Mouse (Mus musculus): ENCODE data around the gene Gatd1.
"Not testable (repeated sequence)": the region's sequence is repeated elsewhere in the genome, so short reads cannot be mapped to it uniquely, and the experiment has no call there.

The Gatd1 gene

DNA sequence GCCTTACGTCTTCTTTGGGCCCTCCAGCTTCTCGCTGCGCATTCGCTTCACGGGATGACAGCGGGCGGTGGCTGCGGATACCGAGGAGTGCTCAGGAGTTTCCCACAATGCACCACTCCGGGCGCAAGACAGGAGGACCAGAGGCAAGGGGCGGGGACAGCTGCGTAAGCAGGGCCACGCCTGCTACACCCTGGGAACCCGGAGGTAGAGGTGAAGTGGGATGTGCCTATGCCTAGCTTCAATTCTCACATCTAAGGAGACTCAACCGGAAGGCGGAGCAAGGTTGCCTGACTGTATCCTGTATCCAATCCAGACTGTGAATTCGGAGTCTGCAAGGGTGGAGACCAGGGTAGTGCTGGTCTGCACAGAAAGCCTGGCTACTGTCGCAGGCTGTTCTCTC is 15.4 kb upstream of the Gatd1 start, which contains the start of gene Cend1:
Gene Cend1 (minus strand): TSS at position 182 of the 400 bp plus-strand sequence.
- no peak for DNase-seq (ENCODE audit: low read depth, low spot score)

DNA sequence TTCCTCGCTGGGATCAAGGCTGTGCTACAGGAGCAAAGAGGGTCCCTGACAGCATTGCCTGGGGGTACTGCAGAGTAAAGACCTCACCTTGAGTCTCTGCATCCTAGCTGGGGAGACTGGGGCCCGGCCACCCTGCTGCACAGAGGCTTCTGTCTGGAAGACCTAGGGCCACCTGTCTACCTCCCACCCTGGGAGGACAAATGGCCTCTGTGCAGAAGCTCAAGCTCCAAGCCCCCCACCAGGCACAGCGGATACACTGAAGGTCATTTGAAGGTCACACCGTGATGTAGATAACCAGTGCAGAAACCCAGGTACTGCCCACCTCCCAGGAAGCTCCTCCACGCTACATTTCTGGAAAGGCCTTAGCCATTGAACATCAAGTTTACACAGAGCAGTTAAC is 14.8 kb upstream of the Gatd1 start:
- no peak for DNase-seq (ENCODE audit: low read depth, low spot score)

DNA sequence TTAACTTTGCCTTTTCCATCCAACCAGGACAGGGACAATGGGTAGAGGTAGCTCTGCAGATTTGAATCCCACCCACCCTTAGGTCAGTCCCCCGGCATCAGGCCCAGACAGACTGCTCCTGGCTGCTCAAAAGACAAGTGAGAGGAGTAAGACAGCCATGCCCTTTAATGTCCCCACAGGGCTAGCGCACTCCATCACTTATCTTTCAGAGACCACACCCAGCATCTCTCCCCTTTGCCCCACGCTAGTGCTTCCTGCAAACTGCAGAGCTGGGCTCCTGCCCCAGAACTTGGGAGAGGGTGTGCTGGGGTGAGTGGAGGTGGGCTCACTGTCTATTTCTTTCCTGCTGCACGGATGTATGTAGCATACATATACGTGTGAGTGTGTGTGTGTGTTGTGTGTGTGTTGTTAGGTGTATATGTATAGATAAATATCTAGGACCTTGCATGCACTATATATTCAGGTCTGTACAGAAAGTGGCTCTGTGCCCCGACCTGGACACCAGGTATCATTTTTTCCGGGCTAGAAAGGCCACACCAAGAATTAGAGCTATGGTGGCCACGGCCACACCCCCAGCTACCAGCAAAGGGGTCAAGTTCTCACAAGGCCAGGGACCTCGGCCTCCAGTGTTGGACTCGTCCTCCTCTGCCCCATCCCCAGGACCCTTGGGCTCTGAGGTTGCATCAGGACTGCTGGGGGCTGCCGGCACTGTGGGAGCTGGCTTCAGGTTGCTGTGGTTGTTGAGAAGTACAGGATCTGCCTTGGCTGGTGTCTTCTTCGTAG is 13.2 kb upstream of the Gatd1 start:
- no peak for DNase-seq (ENCODE audit: low read depth, low spot score)

DNA sequence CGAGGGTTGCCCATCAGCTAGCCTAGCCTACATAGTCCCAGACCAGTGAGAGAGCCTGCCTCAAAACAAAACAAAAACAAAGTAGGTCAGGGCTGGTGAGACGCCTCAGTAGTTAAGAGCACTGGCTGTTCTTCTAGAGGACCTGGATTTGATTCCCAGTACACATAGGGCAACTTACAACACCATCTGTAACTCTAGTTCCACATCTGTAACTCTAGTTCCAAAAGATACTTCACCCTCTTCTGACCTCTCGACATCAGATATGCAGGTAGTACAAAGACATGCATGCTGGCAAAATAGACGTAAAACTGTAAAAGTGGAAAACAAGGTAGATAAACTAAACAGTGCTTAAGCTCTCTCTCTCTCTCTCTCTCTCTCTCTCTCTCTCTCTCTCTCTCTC is 9.9 kb upstream of the Gatd1 start:
- DNase-seq (ENCODE audit: low read depth, low spot score), result no peak

DNA sequence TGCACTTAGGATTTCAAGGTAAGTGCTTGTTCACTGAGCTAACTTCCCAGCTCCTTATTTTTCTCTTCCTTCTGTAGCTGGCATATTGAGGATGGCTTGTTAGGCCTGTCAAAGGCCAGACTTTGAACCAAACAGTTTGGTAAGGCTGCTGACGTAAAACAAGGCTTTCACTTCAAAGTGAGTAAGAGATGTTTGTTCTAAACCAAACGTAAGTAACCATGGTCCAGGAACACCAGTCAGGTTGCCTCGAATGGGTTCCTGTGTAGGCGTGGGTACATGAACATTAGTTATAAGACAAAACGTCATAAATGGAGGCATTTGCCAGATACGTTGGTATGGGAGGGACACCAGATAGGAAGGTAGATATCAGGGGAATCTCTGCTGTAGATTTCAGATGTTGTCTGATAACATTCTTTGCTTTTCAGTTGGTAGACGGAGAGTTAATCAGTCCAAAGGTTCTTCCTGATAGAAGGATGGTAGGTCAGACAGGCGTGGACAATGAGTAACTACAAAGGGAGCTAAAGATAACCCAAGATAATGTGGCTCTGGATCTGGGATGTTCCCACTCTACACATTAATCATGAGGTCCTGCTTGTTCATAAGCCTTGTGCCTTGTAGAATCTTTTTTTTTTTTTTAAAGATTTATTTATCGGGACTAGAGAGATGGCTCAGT is 6.2 kb upstream of the Gatd1 start:
- no peak for DNase-seq (ENCODE audit: low read depth, low spot score)

DNA sequence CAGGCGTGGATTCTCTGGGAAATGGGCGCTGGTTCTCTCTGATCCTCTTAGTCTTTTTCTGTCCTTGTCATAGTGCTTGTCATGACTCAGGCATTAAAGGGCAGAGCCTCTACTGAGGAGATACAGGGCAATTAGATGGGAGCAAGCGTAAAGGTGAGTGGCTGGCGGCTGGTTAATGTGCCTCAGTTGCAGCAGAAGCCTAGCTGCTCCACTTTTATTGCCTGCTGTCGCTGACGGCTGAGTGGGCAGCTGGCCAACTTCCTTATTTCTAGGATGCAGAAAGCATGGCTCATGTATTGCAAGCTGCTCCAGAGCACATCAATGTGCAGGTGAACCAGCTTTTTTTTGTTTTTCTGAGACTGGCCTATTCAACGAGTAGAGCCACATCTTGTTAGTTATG is 5.0 kb upstream of the Gatd1 start:
- no peak for DNase-seq (ENCODE audit: low read depth, low spot score)

DNA sequence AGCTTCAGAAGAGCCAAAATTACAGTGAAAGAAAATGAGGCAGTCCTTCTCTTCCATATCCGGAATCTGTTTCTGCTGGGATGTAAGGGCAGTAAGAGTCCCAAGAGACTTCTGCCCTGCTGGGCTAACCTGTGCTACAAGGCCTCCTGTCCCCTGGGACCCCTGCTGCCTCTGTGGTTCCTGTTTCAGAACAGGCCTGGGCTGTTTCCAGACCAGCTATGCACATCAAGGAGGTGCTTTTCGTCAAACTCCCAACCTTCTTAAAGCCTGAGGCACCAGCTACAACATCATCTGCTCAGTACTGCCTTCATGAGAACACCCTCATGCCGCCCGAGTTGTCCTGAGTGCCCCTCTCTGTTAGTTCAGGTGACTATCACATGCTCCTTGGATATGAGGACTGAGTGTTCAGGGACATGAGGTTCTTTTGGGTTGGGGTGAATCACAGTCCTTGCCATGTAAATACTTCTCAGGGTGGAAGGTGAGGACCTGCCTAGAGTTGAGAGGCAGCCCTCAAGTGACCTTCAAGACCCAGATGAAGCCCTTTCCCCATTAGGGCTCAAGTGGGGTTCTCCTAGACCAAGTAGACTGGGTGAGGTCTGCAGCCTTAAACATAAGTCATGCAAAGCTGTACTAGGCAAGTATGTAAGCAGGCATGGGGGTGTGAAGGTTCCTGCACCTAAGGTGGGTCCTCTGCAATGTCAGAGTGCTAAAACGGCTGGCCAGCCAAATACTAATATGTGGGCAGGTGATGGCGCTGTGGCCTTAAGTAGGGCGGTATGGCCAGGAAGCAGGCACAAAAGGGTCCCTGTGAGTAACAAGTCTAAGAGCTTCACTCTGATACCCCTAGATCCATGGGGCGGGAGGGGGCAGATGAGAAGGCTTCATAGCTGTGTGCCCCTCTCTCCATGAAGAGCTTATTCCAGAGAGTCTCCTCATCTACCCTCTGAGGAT is 4.1 kb upstream of the Gatd1 start:
- DNase-seq (ENCODE audit: low read depth, low spot score), result no peak

GRCm38 (mm10) chr7:141416144-141416841 is 2.4 kb upstream of the Gatd1 start:
- no peak for DNase-seq (ENCODE audit: low read depth, low spot score)

DNA sequence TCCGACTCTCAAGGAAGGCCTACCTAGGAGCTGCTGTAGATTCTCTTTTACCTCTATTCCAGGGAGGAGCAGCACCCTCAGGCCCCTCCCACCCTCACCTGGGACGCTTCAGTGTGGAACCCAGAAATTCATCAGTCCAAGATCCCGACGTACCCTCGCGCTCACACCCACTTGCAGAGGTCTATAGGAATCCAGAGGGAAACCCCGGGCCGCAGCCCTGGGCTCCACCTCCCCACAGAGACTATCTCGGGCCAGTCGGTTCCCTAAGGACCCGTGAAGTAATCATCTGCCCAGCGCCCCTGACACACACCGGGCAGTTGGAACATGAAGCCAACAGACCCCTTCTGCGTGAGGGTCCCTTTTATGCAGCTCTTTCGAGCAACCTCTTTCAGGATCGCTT is 605 bp downstream of the Gatd1 start:
- no peak for DNase-seq (ENCODE audit: low read depth, low spot score)

DNA sequence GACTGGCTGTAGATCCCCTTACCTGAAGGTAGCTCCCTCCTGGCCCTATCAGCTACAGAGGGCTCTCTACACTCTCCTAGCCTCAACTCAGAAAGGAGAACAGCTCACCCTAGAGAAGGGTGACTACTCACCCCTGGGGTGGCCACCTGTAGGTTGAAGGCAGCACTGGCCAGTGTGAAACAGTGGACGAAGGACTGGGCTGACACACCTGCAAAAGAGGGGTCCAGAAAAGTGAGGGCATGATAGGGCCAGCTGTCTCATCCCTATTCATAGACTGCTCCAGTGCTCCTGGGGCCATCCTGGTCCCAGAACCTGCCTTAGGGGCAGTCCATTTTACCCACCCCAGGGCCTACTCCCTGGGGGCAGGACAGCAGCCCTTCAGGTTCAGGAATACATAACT is 2.3 kb downstream of the Gatd1 start:
- DNase-seq (ENCODE audit: low read depth, low spot score), result no peak

DNA sequence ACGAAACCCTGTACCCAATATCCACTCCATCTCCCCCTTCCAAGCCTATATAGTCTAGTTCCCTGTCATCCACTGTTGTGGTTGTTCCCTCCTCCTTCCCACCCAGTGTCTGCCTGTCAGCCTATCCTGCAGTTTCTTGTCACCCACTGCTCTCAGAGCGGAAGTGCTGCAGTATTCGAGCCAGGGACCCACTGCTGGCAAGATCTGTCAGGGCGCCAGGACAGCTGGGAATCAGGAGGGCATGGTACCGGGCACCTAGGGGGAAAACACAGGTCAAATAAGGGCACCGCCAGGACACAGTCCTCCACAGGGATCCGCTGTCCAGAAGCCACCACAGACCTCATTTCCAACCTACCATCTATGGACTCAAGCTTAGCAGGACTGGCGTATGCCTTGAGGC is 3.3 kb downstream of the Gatd1 start:
- DNase-seq (ENCODE audit: low read depth, low spot score), result no peak

DNA sequence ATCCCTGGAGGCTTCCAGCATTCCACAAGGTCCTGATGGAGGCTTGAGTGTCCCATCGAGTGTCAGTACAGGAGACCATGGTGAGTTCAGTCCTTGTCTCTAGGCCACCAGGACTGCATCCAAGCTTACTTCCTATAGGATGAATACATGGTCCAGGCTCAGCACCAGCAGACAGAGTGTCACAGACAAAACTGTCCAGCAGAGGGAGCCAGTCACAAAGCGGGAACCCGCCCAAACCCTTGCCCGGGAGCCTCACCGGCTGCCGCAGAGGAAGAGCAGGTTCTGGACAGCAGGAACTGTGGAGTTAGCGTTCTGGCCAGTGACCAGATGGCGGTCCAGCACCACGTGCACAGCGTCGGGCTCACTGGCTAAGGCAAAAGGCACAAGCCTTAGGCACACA is 5.1 kb downstream of the Gatd1 start:
- DNase-seq (ENCODE audit: low read depth, low spot score), result peak; percentile 74

DNA sequence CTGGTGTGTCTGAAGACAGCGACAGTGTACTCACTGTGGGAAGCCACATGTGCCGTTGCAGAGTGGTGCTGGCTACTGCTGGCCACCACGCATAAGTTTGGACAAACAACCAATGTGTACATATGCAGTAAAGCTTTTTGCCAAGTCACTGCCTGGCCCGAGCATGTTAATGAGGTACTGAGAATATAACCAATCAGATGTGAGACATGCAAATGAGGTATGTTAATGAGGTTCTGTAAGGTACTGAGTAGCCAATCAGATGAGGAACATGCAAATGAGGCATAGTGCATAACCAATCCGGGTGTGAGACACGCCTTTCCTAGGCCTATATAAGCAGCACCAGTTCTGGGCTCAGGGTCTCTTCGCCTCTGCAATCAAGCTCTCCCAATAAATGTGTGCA is 6.3 kb downstream of the Gatd1 start:
- not testable (repeated sequence) for DNase-seq (ENCODE audit: low read depth, low spot score)

DNA sequence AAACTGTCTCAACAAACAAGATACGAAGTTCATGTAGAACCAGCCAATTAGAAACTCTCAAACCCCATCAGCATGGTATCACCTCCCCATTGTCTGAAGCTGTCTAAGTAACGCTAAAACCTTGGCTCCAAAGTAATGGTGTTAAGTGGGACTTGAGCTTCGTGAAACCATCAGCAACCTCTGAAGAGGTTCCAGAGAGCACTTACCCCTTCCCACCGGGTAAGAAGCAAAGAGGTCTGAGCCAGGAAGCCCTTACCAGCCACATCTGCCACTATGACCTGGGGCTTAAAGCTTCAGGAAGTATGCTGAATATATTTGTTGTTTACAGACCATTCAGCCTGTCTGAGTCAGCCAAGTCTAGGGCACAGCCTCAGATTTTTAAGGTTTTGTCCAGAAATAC is 8.5 kb downstream of the Gatd1 start:
- no peak for DNase-seq (ENCODE audit: low read depth, low spot score)

GRCm38 (mm10) chr7:141403305-141403704 is 10.6 kb downstream of the Gatd1 start:
- DNase-seq (ENCODE audit: low read depth, low spot score), result no peak

GRCm38 (mm10) chr7:141395348-141395747 is 18.6 kb downstream of the Gatd1 start:
- DNase-seq (ENCODE audit: low read depth, low spot score), result no peak

DNA sequence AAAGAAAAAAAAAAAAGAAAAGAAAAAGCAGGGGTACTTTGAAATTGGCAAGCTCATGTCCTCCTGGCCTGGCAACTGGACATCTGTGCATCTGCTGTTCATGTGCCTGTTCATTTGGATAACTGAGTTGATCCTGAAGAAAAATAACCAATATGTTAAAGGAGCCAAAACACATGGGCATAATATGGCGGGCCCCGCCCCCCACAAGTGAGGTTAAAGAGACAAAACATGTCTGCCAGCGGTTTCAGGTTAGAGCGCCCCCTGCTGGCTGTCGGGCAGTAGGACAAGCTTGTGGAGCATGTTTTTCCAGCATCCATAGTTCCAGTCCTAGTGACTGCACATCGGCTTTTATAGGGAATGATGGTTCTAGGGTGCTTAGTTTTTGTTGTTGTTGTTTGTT is 19.2 kb downstream of the Gatd1 start:
- no peak for DNase-seq (ENCODE audit: low read depth, low spot score)

DNA sequence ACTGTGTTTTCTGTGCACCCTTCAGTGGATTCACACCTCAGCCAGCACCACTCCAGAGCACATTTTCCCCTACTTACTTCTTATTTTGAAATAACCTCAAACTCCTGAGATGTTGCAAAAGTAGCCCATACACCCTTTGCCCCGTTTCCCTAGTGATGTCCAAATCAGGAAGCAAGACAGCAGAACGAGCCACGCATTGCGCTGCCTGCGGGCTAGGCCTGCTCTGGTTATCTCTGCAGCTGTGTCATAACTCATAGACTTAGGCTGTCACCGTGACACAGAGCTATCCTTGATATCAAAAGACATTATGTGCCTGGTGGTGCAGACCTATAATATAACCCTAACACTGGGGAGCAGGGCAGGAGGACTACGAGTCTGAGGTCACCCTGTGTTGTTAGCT is 19.8 kb downstream of the Gatd1 start:
- no peak for DNase-seq (ENCODE audit: low read depth, low spot score)

GRCm38 (mm10) chr7:141392552-141393222 is 21.2 kb downstream of the Gatd1 start:
- no peak for DNase-seq (ENCODE audit: low read depth, low spot score)

GRCm38 (mm10) chr7:141391625-141392551 is 22.0 kb downstream of the Gatd1 start, which contains the start of gene Taldo1:
Taldo1 (plus strand) TSS chr7:141392199.
- peak; percentile 89 for DNase-seq (ENCODE audit: low read depth, low spot score)
